Mouse (Mus musculus): ENCODE results near the gene Ttc7.

Ttc7 gene

GRCm38 (mm10) chr17:87403462-87403861, 120.8 kb downstream of the Ttc7 start:
- DNase-seq (ENCODE audit: low read depth in 1 of 2, low spot score in 2 of 2) = no peak

- peak; percentile 73 to 76 for DNase-seq (ENCODE audit: low read depth in 1 of 2, low spot score in 2 of 2)
These were observed 122.9 kb downstream of the Ttc7 start for GRCm38 (mm10) chr17:87405576-87405975.

- DNase-seq (ENCODE audit: low read depth in 1 of 2, low spot score in 2 of 2) = no peak
These were observed 124.0 kb downstream of the Ttc7 start for GRCm38 (mm10) chr17:87406646-87407045.

- DNase-seq (ENCODE audit: low read depth in 1 of 2, low spot score in 2 of 2) = no peak
These were observed 135.4 kb downstream of the Ttc7 start for GRCm38 (mm10) chr17:87418082-87418481.

GRCm38 (mm10) chr17:87427511-87427910, 144.8 kb downstream of the Ttc7 start, which contains the start of gene Stpg4:
Gene Stpg4, minus strand, starts transcription at chr17:87427741.
- DNase-seq (ENCODE audit: low read depth in 1 of 2, low spot score in 2 of 2) = no peak

GRCm38 (mm10) chr17:87429431-87429830, 146.7 kb downstream of the Ttc7 start:
- DNase-seq (ENCODE audit: low read depth in 1 of 2, low spot score in 2 of 2) = no peak

Measured in monocyte, adult 2 months (primary cell).